Mouse (Mus musculus) ovary, adult 18-20 months (tissue): ENCODE measurements around the gene Spata31d1b.

Experiments used
- DNase-seq: peaks from one replicate; pipeline ENCODE4 v3.0.0; 2022; ENCODE audit warnings: low spot score, mixed read lengths

The Spata31d1b gene

DNA sequence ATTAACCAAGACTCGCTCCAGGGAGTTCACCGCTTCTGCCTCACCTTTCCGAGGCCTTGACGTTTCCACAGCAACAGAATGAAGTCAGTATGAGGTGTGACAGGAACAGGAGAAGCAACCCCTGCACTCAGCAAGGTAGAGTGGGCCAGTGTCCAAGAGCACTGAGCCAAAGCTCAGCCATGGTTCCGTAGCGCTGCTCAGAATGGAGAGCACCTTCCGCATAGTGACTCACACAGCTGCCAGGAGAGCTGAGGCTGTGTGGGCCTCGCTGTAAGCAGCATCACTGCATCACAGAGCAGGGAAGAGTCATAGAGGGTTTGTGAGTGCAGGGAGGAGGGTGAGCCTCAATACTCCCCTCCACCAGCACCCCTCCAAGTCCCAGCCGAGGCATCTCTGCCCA lies 34.6 kb downstream of the Spata31d1b start, which contains the start of gene 1700014D04Rik:
TSS of gene 1700014D04Rik (minus strand) at position 42 of the 400 bp plus-strand sequence.
- no peak for DNase-seq

DNA sequence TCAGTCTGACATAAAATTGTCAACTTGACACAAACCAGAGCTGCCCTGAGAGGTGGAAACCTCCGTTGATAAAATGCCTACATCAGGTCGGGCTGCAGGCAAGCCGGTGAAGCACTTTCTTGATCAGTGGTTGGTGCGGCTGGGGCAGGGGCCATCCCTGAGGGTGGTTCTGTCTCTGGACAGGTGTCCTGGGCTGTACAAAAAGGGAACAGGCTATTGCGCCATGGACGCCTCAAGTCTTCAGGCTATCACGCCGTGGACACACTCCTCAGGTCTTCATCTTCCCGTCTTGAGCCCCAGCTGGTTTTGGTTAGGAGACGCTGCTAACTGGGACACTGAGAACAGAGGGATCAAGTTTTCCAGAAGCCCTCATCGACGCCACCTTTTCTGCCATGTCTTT lies 38.2 kb downstream of the Spata31d1b start:
- no peak for DNase-seq

DNA sequence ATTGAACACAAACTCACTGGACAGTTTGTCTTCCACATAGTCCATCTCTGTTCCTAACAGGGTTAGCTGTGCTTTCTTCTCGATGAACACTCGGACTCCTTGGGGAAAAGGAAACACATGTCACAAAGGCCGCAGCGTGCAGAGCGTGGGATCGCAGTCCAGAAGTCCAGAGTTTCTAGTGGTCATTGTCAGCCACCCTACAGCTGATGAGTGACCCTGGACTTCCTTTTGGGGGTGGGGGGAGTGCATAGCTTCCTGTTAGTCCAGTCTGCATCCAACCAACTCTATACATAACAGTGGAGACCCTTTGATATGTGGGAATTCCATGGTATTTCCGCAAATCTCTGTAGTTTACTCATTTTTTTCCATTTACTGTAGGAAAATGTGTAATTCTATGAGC lies 44.8 kb downstream of the Spata31d1b start:
- DNase-seq, result no peak

DNA sequence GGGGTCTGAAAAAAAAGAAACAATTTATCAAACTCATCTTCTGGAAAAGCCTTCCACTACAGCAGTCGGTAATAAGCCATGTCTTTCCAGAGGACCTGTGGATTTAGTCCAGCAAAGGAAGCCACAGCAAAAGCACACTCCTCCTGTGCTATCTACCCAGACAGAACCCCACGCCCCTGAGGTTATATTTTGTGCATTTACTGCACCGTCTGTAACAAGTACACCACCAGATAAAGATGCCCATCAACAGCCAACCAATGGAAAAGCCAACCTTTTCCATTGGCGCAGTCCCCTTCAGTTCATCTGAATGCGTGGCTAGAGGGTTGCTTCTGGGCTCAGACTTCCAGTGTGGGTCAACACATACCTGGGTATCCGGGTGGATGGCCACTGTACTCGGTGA lies 50.7 kb downstream of the Spata31d1b start:
- DNase-seq, result no peak

DNA sequence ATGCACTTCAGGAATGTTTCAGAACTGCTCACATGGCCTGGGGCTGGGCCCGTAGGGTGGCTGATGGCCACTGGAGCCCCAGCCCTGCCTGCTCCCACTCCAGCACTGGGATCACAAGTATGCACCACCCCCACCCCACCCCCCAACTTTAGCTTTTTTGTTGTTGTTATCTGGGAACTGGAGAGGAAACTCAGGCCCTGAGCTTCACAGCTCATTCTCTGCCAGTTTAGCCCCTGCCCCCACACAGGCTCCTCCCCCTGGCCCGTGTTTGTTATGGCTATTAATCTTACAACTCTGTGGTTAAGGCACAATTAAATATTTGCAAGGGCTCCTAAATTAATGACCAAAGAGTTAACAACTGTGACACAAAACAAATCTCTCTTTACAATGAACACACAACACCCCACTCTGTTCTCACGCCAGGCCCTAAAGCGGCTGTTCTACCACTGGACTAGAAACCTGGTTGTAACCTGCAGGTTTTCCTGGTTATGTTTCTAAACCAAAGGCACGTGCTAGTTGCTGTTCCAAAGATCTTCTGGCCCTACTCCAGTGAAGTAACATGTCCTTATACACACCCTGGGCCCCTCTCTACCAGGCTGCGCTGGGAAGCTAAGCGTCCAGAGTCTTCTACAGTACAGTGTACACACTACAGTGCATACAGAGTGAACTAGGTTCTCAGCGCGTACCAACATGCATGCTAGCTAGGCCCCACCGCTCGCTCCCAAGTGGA lies 54.9 kb downstream of the Spata31d1b start:
- no peak for DNase-seq

DNA sequence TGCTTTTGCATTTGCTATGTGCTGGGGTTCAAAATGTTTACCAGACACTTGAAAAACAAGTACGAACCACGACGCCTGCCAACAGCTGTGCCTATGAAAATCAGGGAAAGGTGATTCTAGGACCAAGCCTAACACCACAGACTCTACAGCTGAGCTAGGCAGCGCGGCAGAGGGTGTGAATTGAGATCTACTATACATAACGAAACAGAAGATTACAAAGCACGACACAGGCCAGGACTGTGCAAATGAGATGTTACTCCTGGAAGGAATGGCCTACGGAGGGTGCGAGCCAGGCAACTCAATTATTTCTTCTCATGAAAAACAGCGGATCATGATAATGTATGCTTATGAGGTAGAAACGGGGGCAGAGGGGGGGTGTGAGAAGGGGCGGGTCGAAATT lies 56.4 kb downstream of the Spata31d1b start:
- DNase-seq, result no peak
